Mouse (Mus musculus) lung, embryonic 15.5 days (tissue): ENCODE measurements around the gene Mvb12b. TPM values are rescaled to one million over a fixed set of nuclear protein-coding genes. Genes with fewer than 3 reads are reported as not detected.

Experiments
- ATAC-seq: fragments of 200-750 bp; cut with Nextera tagmentation; 2 replicates; pipeline ENCODE4 v1.8.0; 2017; ENCODE audit warnings: moderate number of reproducible peaks, borderline replicate concordance; ENCODE audit not compliant: low FRiP score, low TSS enrichment; ENCODE audit errors: extremely low read depth
- H3K27ac ChIP-seq: fragments of 300-500 bp; sonication (generic); 2 replicates; pipeline ENCODE4 v1.5.1; 2015; ENCODE audit warnings: moderate library complexity, mild to moderate bottlenecking, inconsistent platforms
- H3K27me3 ChIP-seq: fragments of 300-500 bp; sonication (generic); 2 replicates; pipeline ENCODE4 v1.6.1; 2015; ENCODE audit warnings: inconsistent platforms
- H3K36me3 ChIP-seq: fragments of 300-500 bp; sonication (generic); 2 replicates; pipeline ENCODE4 v1.6.1; 2015; ENCODE audit warnings: inconsistent platforms
- H3K4me1 ChIP-seq: fragments of 300-500 bp; sonication (generic); 2 replicates; pipeline ENCODE4 v1.6.1; 2015; ENCODE audit warnings: inconsistent platforms
- H3K4me2 ChIP-seq: fragments of 300-500 bp; sonication (generic); 2 replicates; pipeline ENCODE4 v1.6.1; 2015; ENCODE audit warnings: inconsistent platforms, mild to moderate bottlenecking, moderate library complexity
- H3K4me3 ChIP-seq: fragments of 300-500 bp; sonication (generic); 2 replicates; pipeline ENCODE4 v1.5.1; 2015; ENCODE audit warnings: mild to moderate bottlenecking, inconsistent platforms
- H3K9ac ChIP-seq: fragments of 300-500 bp; sonication (generic); 2 replicates; pipeline ENCODE4 v1.6.1; 2015; ENCODE audit warnings: inconsistent platforms
- H3K9me3 ChIP-seq: fragments of 300-500 bp; sonication (generic); 2 replicates; pipeline ENCODE4 v1.6.1; 2016; ENCODE audit warnings: inconsistent platforms
- WGBS: fragments of 180-500 bp; shearing (Covaris S2); methylation state at CpG from one replicate; pipeline ENCODE4 v1.1.7; 2015; 5-methylcytosine and 5-hydroxymethylcytosine counted together
- polyA plus RNA-seq: library from polyadenylated mRNA; unstranded; fragments of >200 nt; fragmentation: Nextera tagmentation; extraction: Ambion mirVana; gene quantifications from 2 replicates; pipeline ENCODE4 v1.2.1, GENCODE M21; 2015

The Mvb12b gene
- polyA plus RNA-seq, 1 experiment from 2014 or later: 22.8 TPM

DNA sequence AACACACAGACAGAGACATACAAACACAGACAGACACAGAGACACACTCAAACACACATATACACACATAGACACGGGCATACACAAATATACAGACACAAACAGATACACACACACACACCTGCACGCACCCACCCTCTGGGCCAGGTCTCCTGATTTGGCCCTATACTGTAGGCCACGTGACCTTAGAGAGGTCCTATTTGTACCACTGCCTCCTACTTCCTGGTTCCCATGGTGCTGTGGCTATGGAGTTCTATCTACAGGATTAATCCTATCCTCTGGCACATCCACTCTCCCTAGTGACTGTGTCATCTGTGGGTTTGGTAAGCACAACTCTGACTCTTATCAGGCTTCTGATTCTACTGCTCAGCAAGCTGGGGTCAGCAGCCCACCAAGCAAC lies 67.3 kb downstream of the Mvb12b start:
- Histone ChIP-seq H3K27ac (no peak overlapping the region), H3K27me3 (no peaks in the 10 kb centered on the region), H3K36me3 (peaks cover 40% of the 10 kb centered on the region), H3K9me3 (no peaks in the 10 kb centered on the region), H3K4me1 (no peaks in the 10 kb centered on the region), H3K4me3 (no peak overlapping the region), H3K4me2 (no peak overlapping the region), H3K9ac (no peak overlapping the region)
- no peak for ATAC-seq
- 78% methylated on average over 3 of the region's 3 CpGs for WGBS

DNA sequence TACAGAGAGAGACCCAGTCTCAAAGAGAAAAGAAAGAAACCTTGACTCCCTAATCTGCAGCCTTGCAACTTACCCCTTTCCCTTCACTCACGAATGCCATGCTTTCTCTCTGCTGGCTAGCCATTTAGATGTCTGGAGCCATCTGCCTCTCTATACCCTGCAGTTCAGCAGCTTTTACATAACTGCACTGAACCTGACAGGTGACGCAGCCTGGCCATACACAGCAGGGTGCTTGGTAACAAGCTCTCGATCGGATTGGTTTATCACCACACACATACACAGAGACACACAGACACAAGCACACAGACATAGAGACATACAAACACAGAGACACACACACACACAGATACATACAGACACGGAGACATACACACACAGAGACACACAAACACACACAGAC lies 67.7 kb downstream of the Mvb12b start:
- Histone ChIP-seq H3K9ac (no peak overlapping the region), H3K27me3 (no peaks in the 10 kb centered on the region), H3K9me3 (no peaks in the 10 kb centered on the region), H3K36me3 (peaks cover 40% of the 10 kb centered on the region), H3K4me2 (no peak overlapping the region), H3K4me1 (no peaks in the 10 kb centered on the region), H3K27ac (no peak overlapping the region), H3K4me3 (no peak overlapping the region)
- ATAC-seq: no peak
- 86% methylated on average over 5 of the region's 5 CpGs for WGBS

DNA sequence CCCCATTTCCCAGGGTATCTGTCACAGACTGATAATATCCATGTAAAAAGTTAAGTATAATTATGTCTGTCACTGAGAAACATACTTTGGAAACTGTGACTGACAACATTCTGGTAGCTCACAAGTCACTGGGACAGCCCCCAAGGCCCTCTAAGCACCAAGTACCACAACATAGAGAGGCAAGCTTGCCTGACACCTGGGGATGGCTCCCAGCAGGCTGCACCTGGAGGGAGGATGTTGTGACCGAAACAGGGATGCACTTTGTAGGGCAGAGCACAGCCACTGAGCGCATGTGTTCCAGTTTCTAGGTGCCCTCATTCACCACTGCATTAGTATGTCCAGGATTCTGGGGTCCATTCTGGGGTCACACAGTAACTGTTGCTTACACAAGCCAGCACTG lies 69.4 kb downstream of the Mvb12b start:
- peaks cover 27% of the 10 kb centered on the region for H3K36me3 ChIP-seq
- H3K4me1 ChIP-seq: peaks cover 7% of the 10 kb centered on the region; the same call in 1 of the 2 replicates
- H3K9me3 ChIP-seq: no peaks in the 10 kb centered on the region
- 93% methylated on average over 2 of the region's 2 CpGs for WGBS
- no peak overlapping the region for H3K9ac ChIP-seq
- no peak overlapping the region for H3K27ac ChIP-seq
- H3K4me2 ChIP-seq: no peak overlapping the region
- ATAC-seq: no peak
- H3K27me3 ChIP-seq: no peaks in the 10 kb centered on the region
- H3K4me3 ChIP-seq: no peak overlapping the region

DNA sequence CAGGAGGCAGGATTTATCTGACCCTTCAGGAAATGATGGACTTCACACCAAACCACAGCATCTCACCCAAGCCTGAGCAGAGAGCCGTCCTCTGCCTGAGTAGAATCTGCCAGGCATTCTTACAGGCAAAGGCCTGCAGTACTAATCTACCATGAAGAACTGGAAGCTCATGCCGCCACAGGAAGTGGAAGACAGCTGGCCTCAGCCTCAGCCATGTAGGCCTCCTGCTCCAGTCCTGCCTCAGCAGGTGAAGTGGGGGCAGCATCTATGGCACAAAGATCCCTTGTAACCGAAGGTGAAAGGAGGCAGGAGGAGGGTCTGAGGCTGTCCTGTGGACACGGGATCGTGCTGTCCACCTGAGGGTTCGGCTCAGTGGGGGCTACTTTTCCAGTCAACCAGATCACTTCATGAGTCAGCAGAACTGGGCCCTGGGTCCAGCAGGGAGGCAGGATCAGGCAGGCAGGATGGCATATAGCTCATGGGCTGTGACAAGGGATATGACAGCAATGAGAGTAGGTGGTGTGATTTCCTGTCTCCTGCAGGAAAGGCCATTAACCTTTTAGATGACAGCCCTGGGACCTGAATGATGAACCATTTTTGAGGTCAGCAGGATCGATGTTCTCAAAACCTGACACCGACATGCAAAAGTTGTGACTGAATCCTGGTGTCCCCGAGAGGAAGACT lies 69.9 kb downstream of the Mvb12b start:
- Histone ChIP-seq H3K9me3 (no peaks in the 10 kb centered on the region), H3K27me3 (no peaks in the 10 kb centered on the region), H3K9ac (no peak overlapping the region), H3K27ac (no peak overlapping the region), H3K36me3 (peaks cover 24% of the 10 kb centered on the region), H3K4me1 (peaks cover 7% of the 10 kb centered on the region; the same call in 1 of the 2 replicates), H3K4me3 (no peak overlapping the region), H3K4me2 (no peak overlapping the region)
- no peak for ATAC-seq
- 69% methylated on average over 9 of the region's 9 CpGs for WGBS

- no peak overlapping the region for H3K4me2 ChIP-seq
- no peak overlapping the region for H3K27ac ChIP-seq
- peaks cover 7% of the 10 kb centered on the region; the same call in 1 of the 2 replicates for H3K4me1 ChIP-seq
- no peak overlapping the region for H3K9ac ChIP-seq
- no peaks in the 10 kb centered on the region for H3K9me3 ChIP-seq
- no peak for ATAC-seq
- H3K27me3 ChIP-seq: no peaks in the 10 kb centered on the region
- H3K4me3 ChIP-seq: no peak overlapping the region
- WGBS: 75% methylated on average over 4 of the region's 4 CpGs
- H3K36me3 ChIP-seq: peaks cover 22% of the 10 kb centered on the region
Observed at GRCm38 (mm10) chr2:33817080-33817479, 70.7 kb downstream of the Mvb12b start.

DNA sequence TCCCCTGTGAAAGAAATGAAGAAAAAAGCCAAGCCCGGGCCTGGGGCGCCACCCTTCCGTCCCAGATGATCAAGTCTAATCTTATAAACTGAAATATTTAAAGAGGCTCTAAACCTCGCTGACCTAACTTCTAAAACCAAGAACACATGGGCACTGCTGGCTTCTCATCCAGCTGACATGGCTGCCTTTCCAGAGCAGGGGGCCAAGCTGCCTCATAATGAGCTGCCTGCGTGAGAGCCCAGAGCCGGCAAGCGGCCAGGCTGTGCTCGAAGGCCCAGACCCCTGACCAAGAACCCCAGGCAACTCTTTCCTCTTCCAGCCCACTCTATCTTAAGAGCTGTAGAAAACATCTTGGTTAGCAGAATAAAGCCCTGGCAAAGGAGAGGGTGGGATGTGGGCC lies 73.2 kb downstream of the Mvb12b start:
- ATAC-seq: no peak
- no peaks in the 10 kb centered on the region for H3K27me3 ChIP-seq
- H3K9ac ChIP-seq: no peak overlapping the region
- no peak overlapping the region for H3K4me2 ChIP-seq
- no peak overlapping the region for H3K27ac ChIP-seq
- no peaks in the 10 kb centered on the region for H3K9me3 ChIP-seq
- no peak overlapping the region for H3K4me3 ChIP-seq
- 71% methylated on average over 8 of the region's 8 CpGs for WGBS
- H3K36me3 ChIP-seq: peaks cover 11% of the 10 kb centered on the region; the same call in 1 of the 2 replicates
- peaks cover 7% of the 10 kb centered on the region; the same call in 1 of the 2 replicates for H3K4me1 ChIP-seq

DNA sequence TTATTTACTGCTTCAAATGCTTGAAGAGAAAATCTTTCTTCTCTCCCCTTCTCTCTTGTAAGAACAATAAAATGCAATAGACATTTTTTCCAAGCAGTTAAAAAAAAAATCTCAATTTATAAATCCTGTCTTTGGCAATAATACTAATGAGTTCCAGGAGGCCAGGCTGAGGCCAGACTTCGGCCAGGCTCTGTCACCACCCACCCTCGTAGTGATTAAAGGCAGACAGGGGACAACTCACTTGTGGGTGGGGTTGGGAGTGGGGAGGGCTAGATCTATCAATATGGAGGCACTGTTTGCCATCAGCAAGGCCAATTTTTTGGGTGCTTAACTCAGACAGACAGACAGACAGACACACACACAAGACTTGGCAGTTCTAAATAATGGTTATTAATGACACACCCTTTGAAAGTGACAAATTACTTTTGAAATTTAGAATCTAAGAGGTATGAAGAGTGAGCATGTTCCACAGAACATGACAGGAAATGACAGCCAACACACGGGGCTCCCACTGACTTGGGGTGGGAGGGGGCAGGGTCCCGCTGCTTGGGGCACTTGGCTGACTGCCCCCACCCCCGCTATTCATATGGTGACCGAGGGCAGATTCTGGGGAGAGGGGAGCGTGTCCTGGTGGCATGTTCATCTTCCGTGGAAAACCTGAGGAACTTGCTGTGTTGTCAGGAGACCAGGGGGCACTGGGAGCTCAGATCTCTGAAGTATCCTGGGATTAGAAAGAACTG lies 74.1 kb downstream of the Mvb12b start:
- no peaks in the 10 kb centered on the region for H3K9me3 ChIP-seq
- no peak overlapping the region for H3K4me3 ChIP-seq
- H3K27me3 ChIP-seq: no peaks in the 10 kb centered on the region
- H3K27ac ChIP-seq: no peak overlapping the region
- 0 out of 2 replicates have a peak, but pooled peaks cover 2% of the 10 kb centered on the region for H3K36me3 ChIP-seq
- no peak overlapping the region for H3K4me2 ChIP-seq
- peaks cover 7% of the 10 kb centered on the region; the same call in 1 of the 2 replicates for H3K4me1 ChIP-seq
- no peak for ATAC-seq
- no peak overlapping the region for H3K9ac ChIP-seq
- 53% methylated on average over 8 of the region's 8 CpGs for WGBS

DNA sequence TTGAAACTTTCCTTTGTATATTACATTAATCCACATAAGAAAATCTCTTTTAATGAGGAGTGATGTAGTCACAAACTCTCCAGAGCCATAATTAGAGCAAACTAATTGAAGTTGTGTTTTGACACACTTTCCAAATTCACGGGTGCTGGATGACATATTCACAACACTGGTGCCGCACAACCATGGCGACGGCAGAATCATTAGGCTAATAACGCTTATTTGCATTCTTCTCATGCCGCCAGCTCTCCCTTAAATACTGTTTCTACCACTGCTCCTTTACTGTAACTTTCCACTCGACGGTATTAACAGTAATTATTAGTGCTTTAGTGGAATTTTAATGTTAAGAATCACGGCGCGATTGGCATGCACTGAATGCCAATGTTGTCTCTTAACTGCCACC lies 74.8 kb downstream of the Mvb12b start:
- Histone ChIP-seq H3K4me2 (no peak overlapping the region), H3K9ac (no peak overlapping the region), H3K4me3 (no peak overlapping the region), H3K27ac (no peak overlapping the region), H3K9me3 (no peaks in the 10 kb centered on the region), H3K27me3 (no peaks in the 10 kb centered on the region), H3K4me1 (peaks cover 7% of the 10 kb centered on the region; the same call in 1 of the 2 replicates), H3K36me3 (no peaks in the 10 kb centered on the region)
- no peak for ATAC-seq
- 74% methylated on average over 11 of the region's 11 CpGs for WGBS

DNA sequence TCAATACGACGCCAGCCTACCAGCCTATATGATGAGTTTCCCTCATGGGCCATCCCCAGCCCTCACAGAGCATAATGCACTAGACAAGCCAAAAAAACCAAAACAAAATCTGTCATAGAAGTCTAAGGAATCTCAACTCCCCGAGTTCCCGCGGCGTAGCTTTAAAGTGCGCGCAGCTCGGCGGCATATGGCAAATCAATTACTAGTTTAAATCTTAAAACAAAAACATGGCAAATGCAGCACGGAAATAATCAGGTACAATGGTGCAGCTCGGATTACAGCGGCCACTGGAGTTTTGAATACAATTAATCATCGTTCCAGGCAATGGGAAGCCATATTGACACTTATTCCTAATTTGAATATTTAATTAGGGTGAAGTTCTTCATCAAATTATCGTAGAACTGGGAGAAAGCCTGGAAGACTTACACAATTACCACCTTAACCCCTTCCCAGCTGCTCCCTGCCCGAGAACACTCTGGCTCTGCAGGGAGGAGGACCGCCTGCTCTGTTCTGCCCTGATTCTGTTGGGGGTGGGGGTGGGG lies 76.3 kb downstream of the Mvb12b start:
- Histone ChIP-seq H3K4me1 (peaks cover 7% of the 10 kb centered on the region; the same call in 1 of the 2 replicates), H3K27ac (no peak overlapping the region), H3K36me3 (no peaks in the 10 kb centered on the region), H3K9ac (no peak overlapping the region), H3K27me3 (no peaks in the 10 kb centered on the region), H3K9me3 (no peaks in the 10 kb centered on the region), H3K4me2 (no peak overlapping the region), H3K4me3 (no peak overlapping the region)
- ATAC-seq: no peak
- 83% methylated on average over 17 of the region's 17 CpGs for WGBS

DNA sequence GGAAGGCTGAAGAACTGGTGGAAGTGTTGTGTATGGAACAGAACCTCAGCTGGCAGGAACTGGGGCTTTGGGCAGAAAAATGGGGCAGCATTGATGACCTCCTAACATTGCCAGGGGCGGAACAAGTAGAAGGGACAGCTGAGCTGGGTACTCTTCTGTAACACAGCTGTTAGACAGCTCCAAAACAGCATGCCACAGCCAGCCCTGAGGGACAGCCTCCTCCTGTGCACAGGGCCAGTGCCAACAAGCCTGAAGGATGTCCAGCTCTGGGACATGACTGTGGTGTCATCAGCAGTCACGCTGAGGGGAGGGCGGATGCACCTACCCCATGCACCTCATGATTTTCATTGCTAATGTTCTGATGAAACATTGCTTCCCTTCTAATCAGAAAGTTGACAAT lies 78.7 kb downstream of the Mvb12b start:
- H3K27ac ChIP-seq: no peak overlapping the region
- H3K36me3 ChIP-seq: no peaks in the 10 kb centered on the region
- WGBS: 85% methylated on average over 3 of the region's 3 CpGs
- no peak overlapping the region for H3K4me3 ChIP-seq
- no peak overlapping the region for H3K4me2 ChIP-seq
- H3K9ac ChIP-seq: no peak overlapping the region
- H3K9me3 ChIP-seq: no peaks in the 10 kb centered on the region
- no peaks in the 10 kb centered on the region for H3K27me3 ChIP-seq
- H3K4me1 ChIP-seq: peaks cover 6% of the 10 kb centered on the region; the same call in 1 of the 2 replicates
- ATAC-seq: no peak

GRCm38 (mm10) chr2:33808032-33808431 lies 79.7 kb downstream of the Mvb12b start:
- no peak overlapping the region for H3K9ac ChIP-seq
- H3K4me3 ChIP-seq: no peak overlapping the region
- WGBS: 82% methylated on average over 5 of the region's 5 CpGs
- ATAC-seq: no peak
- H3K9me3 ChIP-seq: no peaks in the 10 kb centered on the region
- H3K27ac ChIP-seq: no peak overlapping the region
- H3K4me1 ChIP-seq: no peaks in the 10 kb centered on the region
- H3K4me2 ChIP-seq: no peak overlapping the region
- H3K36me3 ChIP-seq: no peaks in the 10 kb centered on the region
- no peaks in the 10 kb centered on the region for H3K27me3 ChIP-seq

- 0 out of 2 replicates have a peak, but pooled peaks cover 4% of the 10 kb centered on the region for H3K36me3 ChIP-seq
- H3K9me3 ChIP-seq: no peaks in the 10 kb centered on the region
- WGBS: 82% methylated on average over 11 of the region's 11 CpGs
- no peak for ATAC-seq
- no peak overlapping the region for H3K27ac ChIP-seq
- peaks cover 13% of the 10 kb centered on the region for H3K4me1 ChIP-seq
- no peak overlapping the region for H3K4me3 ChIP-seq
- H3K27me3 ChIP-seq: no peaks in the 10 kb centered on the region
- H3K9ac ChIP-seq: no peak overlapping the region
- no peak overlapping the region for H3K4me2 ChIP-seq
Observed at GRCm38 (mm10) chr2:33805640-33806039, 82.1 kb downstream of the Mvb12b start.
